Mouse (Mus musculus): Measurements from ENCODE around the gene Rxrb. TPM values are rescaled to one million over a fixed set of nuclear protein-coding genes. Genes with fewer than 3 reads are reported as not detected.
A peak's percentile ranks its signal among the peaks of the same experiment; 100 is the strongest.
"Not testable (repeated sequence)": the region's sequence is repeated elsewhere in the genome, so short reads cannot be mapped to it uniquely, and the experiment has no call there.

The Rxrb gene
- polyA plus RNA-seq, 1 experiment from 2014 or later: 37.7 TPM

DNA sequence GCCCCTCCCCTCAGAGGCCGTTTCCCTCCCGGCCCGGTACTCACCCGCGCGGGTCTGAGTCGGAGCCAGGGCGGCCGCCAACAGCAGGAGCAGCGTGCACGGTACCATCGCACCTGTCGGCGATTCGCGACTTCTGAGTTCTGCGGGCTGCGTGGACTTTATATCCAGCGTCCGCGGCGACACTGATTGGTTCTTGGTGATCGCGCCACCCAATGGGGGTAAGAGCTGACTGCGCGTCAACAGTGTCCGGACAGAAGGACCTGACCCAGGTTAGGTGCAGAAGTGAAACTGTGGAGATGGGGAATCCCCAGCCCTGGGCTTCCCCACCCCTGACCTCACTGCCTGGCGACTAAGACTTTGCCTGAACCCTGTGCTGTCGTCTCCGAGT lies 31.5 kb upstream of the Rxrb start, which contains the start of gene H2-K1:
Gene H2-K1 (minus strand): TSS at position 198 of the 388 bp plus-strand sequence.
- H3K27me3 ChIP-seq (ENCODE audit: control insufficient read depth, insufficient read depth, low read length): peaks cover 9% of the 10 kb centered on the region
- H3K27ac ChIP-seq (ENCODE audit: low read length): no peak within 1 kb of the TSS
- peak; percentile 94 for ATAC-seq (ENCODE audit: insufficient read depth, low FRiP score)
- under 1% methylated on average over 30 of the region's 30 CpGs for WGBS
- no peaks in the 10 kb centered on the region for H3K9me3 ChIP-seq (replicated peaks; ENCODE audit: control insufficient read depth, low read length)
- H3K4me1 ChIP-seq (ENCODE audit: control insufficient read depth, insufficient read depth, low read length): 0 out of 2 replicates have a peak, but pooled peaks cover 2% of the 10 kb centered on the region
- peak within 1 kb of the TSS; percentile 69 for H3K4me3 ChIP-seq (replicated peaks; ENCODE audit: low read length)
- peak within 1 kb of the TSS; percentile 75 for H3K9ac ChIP-seq (ENCODE audit: low read length)
- no peaks in the 10 kb centered on the region for H3K36me3 ChIP-seq (ENCODE audit: control insufficient read depth, insufficient read depth, low read length)
- peak within 1 kb of the TSS; percentile 100 for H3K4me2 ChIP-seq (ENCODE audit: low read depth, low read length)

DNA sequence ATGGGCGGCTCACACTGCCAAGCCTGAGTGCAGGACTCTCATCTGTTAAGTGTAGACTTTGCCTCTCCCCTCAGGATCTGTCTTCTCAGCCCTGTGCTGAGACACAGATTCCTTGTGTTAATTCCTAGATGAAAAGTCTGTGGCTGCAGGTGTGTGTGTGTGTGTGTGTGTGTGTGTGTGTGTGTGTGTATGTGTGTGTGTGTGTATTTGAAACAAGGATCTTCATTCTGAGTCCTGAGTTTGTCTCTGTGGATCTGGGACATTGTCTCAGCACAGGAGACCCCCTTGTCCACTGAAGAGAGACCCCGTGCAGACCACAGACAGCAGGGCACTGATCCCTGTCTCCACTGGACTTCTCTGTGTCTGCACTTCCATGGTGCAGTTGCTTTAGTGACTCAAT lies 30.8 kb upstream of the Rxrb start:
- H3K4me1 ChIP-seq (ENCODE audit: control insufficient read depth, insufficient read depth, low read length); H3K4me3 ChIP-seq (replicated peaks; ENCODE audit: low read length); H3K9me3 ChIP-seq (replicated peaks; ENCODE audit: control insufficient read depth, low read length); H3K4me2 ChIP-seq (ENCODE audit: low read depth, low read length); H3K9ac ChIP-seq (ENCODE audit: low read length); ATAC-seq (ENCODE audit: insufficient read depth, low FRiP score); H3K27me3 ChIP-seq (ENCODE audit: control insufficient read depth, insufficient read depth, low read length); H3K36me3 ChIP-seq (ENCODE audit: control insufficient read depth, insufficient read depth, low read length); H3K27ac ChIP-seq (ENCODE audit: low read length): not testable (repeated sequence)
- 44% methylated on average over 2 of the region's 2 CpGs for WGBS

DNA sequence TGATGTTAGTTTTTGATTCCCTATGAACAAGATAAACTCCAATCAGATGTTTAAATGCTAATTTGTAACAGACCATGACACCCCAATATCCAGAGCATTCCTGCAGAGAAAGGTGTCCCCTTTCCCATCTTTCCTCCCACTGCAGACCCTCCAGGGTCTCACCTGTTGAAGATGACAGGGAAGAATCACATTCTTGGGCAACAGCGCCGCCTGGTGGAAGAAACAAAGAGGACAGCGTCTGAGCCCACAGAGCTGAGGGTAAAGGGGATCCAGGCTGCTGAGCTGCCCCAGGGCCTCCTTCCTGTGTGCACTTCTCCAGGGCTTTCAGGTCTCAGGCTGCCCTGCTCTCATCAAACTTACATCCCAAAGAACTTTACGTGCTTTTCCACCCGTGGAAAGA lies 28.2 kb upstream of the Rxrb start:
- Histone ChIP-seq H3K27ac (ENCODE audit: low read length) (no peak overlapping the region), H3K9ac (ENCODE audit: low read length) (no peak overlapping the region), H3K27me3 (ENCODE audit: control insufficient read depth, insufficient read depth, low read length) (peaks cover 9% of the 10 kb centered on the region), H3K4me3 (replicated peaks; ENCODE audit: low read length) (no peak overlapping the region), H3K9me3 (replicated peaks; ENCODE audit: control insufficient read depth, low read length) (no peaks in the 10 kb centered on the region), H3K36me3 (ENCODE audit: control insufficient read depth, insufficient read depth, low read length) (no peaks in the 10 kb centered on the region), H3K4me2 (ENCODE audit: low read depth, low read length) (no peak overlapping the region), H3K4me1 (ENCODE audit: control insufficient read depth, insufficient read depth, low read length) (0 out of 2 replicates have a peak, but pooled peaks cover 2% of the 10 kb centered on the region)
- WGBS: 4% methylated on average over 5 of the region's 5 CpGs
- ATAC-seq (ENCODE audit: insufficient read depth, low FRiP score): no peak

DNA sequence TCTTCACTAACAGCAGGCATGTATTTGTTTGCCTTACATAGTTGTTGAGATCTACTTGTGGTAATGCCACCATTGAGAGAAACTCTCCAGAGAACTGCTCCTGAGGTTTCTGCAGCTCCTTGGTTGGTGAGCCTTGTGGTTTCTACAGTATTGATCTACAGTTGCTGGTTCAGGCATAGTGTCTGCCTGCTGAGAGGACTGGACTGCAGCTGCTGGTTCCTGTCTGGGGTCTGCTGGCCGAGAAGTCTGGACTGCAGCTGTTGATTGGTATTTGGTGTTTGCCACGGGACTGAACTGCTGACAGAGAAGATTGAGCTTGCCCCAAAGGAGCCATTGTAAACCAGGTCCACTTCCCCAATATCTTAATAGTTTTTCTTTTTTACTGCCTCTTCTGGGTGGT lies 25.0 kb upstream of the Rxrb start:
- ATAC-seq (ENCODE audit: insufficient read depth, low FRiP score): no peak
- H3K9me3 ChIP-seq (replicated peaks; ENCODE audit: control insufficient read depth, low read length): no peaks in the 10 kb centered on the region
- no peaks in the 10 kb centered on the region for H3K36me3 ChIP-seq (ENCODE audit: control insufficient read depth, insufficient read depth, low read length)
- H3K9ac ChIP-seq (ENCODE audit: low read length): no peak overlapping the region
- H3K4me1 ChIP-seq (ENCODE audit: control insufficient read depth, insufficient read depth, low read length): no peaks in the 10 kb centered on the region
- H3K4me3 ChIP-seq (replicated peaks; ENCODE audit: low read length): no peak overlapping the region
- 45% methylated on average over 2 of the region's 2 CpGs for WGBS
- H3K4me2 ChIP-seq (ENCODE audit: low read depth, low read length): no peak overlapping the region
- no peak overlapping the region for H3K27ac ChIP-seq (ENCODE audit: low read length)
- H3K27me3 ChIP-seq (ENCODE audit: control insufficient read depth, insufficient read depth, low read length): no peaks in the 10 kb centered on the region; the same call in 1 of the 2 replicates

DNA sequence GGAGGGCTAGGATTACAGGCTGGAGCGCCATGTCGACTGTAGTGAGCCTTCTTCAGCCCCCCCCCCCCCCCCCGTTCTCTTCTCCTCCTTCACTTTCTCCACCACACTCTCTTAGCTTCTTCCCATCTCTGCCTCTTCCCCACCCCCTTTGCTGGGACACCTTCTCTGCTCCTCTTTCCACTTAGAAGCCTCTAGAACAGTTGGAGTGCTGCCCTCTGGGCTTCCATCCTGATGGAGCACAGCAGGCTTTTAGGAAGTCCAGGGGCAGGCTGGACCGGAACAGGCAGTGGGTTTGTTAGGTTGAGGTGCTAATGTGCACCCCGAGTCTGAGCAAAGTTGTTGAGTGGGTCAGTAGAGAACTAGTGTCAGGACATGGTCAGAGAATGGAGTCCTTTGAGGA lies 21.5 kb upstream of the Rxrb start:
- Histone ChIP-seq H3K9me3 (replicated peaks; ENCODE audit: control insufficient read depth, low read length) (no peaks in the 10 kb centered on the region), H3K4me2 (ENCODE audit: low read depth, low read length) (no peak overlapping the region), H3K4me3 (replicated peaks; ENCODE audit: low read length) (no peak overlapping the region), H3K36me3 (ENCODE audit: control insufficient read depth, insufficient read depth, low read length) (no peaks in the 10 kb centered on the region), H3K9ac (ENCODE audit: low read length) (no peak overlapping the region), H3K27me3 (ENCODE audit: control insufficient read depth, insufficient read depth, low read length) (no peaks in the 10 kb centered on the region; the same call in 1 of the 2 replicates), H3K4me1 (ENCODE audit: control insufficient read depth, insufficient read depth, low read length) (no peaks in the 10 kb centered on the region), H3K27ac (ENCODE audit: low read length) (no peak overlapping the region)
- WGBS: 71% methylated on average over 5 of the region's 5 CpGs
- no peak for ATAC-seq (ENCODE audit: insufficient read depth, low FRiP score)

DNA sequence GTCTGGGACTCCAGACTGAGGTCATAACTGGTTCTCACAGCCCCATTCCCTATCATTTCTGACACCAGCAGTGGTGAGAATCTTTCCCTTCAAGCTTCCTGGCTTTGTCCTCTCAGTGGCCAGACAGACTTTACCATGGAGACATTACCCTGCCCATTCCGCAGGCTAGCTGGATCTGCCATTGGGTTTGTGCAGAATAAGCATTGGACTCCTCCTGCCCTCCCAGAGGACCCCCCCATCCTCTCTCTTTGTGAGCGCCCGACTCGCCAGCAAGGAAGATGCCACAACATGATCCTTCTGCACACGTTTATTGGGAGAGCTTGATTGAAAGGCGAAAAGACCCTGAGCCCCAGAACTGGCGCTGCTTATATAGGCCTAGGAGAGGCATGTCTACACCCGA lies 18.2 kb upstream of the Rxrb start:
- Histone ChIP-seq H3K4me1 (ENCODE audit: control insufficient read depth, insufficient read depth, low read length) (no peaks in the 10 kb centered on the region), H3K4me2 (ENCODE audit: low read depth, low read length) (no peak overlapping the region), H3K27ac (ENCODE audit: low read length) (no peak overlapping the region), H3K27me3 (ENCODE audit: control insufficient read depth, insufficient read depth, low read length) (no peaks in the 10 kb centered on the region), H3K9ac (ENCODE audit: low read length) (no peak overlapping the region), H3K36me3 (ENCODE audit: control insufficient read depth, insufficient read depth, low read length) (no peaks in the 10 kb centered on the region), H3K4me3 (replicated peaks; ENCODE audit: low read length) (no peak overlapping the region), H3K9me3 (replicated peaks; ENCODE audit: control insufficient read depth, low read length) (no peaks in the 10 kb centered on the region)
- 93% methylated on average over 8 of the region's 8 CpGs for WGBS
- no peak for ATAC-seq (ENCODE audit: insufficient read depth, low FRiP score)

DNA sequence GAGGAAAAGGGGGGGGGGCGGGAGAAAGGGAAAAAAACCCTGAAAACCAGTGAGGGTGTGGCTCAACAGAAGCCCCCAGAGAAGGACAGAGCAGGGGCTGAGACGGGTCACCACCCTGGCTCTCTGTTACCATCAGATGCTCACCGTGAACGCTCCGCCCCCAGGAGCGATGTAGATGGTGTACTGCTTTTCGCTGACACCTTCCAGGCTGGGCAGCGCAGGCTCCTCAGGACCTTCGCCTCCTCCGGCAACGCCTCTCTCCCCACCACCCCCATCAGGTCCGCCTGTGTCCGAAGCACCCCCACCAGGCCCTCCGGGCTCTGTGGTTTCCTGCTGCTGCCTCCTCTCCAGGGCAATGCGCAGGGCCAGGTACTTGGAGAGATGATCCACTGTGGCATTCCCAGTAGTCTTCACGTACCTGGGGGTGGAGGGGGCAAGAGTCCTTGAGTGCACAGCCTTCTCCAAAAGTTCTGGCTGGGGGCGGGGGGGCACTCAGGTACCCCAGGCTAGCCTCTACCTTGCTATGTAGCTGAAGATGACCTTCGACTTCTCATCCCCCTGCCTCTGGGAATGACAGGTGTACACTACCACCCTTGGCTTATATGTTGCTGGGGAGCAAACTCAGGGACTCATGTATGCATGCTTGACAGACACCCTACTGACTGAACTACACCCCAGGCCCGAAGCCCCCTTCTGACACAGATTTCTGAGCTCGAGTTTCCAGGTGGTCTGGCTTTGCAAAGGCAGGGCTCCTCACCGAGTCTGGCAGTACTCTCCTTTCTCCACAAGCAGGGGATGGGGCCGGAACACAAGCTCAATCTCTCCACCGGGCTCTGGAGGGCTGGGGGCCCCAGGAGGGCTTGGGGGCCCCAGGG lies 9.8 kb upstream of the Rxrb start:
- no peak overlapping the region for H3K4me3 ChIP-seq (replicated peaks; ENCODE audit: low read length)
- no peak overlapping the region for H3K4me2 ChIP-seq (ENCODE audit: low read depth, low read length)
- H3K36me3 ChIP-seq (ENCODE audit: control insufficient read depth, insufficient read depth, low read length): peaks cover 21% of the 10 kb centered on the region
- H3K27ac ChIP-seq (ENCODE audit: low read length): no peak overlapping the region
- H3K27me3 ChIP-seq (ENCODE audit: control insufficient read depth, insufficient read depth, low read length): no peaks in the 10 kb centered on the region
- no peak overlapping the region for H3K9ac ChIP-seq (ENCODE audit: low read length)
- no peaks in the 10 kb centered on the region for H3K9me3 ChIP-seq (replicated peaks; ENCODE audit: control insufficient read depth, low read length)
- H3K4me1 ChIP-seq (ENCODE audit: control insufficient read depth, insufficient read depth, low read length): peaks cover 17% of the 10 kb centered on the region
- no peak for ATAC-seq (ENCODE audit: insufficient read depth, low FRiP score)
- WGBS: 93% methylated on average over 23 of the region's 23 CpGs

DNA sequence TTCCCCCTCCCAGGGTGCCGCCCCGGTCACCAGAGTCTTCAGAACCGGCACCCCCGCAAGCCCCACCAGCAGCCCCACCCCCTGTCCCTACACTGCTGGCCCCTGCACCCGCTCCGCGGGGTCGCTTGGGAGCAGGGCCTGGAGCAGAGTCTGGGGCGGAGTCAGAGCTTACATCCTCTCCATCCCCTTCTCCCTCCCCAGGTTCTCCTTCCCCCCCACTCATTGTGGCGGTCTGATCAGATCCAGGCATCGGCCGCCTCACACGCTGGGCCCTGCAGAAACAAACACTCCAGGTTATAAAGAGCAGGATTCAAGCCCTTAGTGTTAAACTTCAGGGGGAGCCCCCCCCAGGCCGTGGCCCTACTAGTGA lies 9.2 kb upstream of the Rxrb start:
- no peak for ATAC-seq (ENCODE audit: insufficient read depth, low FRiP score)
- no peak overlapping the region for H3K27ac ChIP-seq (ENCODE audit: low read length)
- no peaks in the 10 kb centered on the region for H3K27me3 ChIP-seq (ENCODE audit: control insufficient read depth, insufficient read depth, low read length)
- peaks cover 21% of the 10 kb centered on the region for H3K36me3 ChIP-seq (ENCODE audit: control insufficient read depth, insufficient read depth, low read length)
- H3K9ac ChIP-seq (ENCODE audit: low read length): no peak overlapping the region
- no peak overlapping the region for H3K4me2 ChIP-seq (ENCODE audit: low read depth, low read length)
- H3K9me3 ChIP-seq (replicated peaks; ENCODE audit: control insufficient read depth, low read length): no peaks in the 10 kb centered on the region
- 89% methylated on average over 14 of the region's 14 CpGs for WGBS
- no peak overlapping the region for H3K4me3 ChIP-seq (replicated peaks; ENCODE audit: low read length)
- peaks cover 22% of the 10 kb centered on the region for H3K4me1 ChIP-seq (ENCODE audit: control insufficient read depth, insufficient read depth, low read length)

DNA sequence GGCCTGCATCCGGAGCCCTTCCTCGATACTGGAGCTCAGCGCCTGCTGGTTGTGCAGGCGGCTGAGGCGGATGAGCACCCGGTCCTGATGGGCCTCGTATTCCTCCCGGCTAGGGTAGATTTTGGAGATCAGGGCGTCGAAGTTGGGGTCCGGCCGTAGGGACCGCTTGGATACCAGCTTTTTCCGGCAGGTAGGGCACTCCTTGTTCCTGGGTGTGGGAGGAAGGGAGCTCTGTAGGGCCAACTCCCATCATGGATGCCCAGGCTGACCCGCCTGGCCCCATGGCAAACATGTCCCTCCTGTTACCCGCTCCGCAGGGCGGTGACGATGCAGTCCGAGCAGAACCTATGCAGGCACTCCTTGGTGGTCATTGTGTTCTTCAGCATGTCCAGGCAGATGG lies 8.6 kb upstream of the Rxrb start:
- Histone ChIP-seq H3K27ac (ENCODE audit: low read length) (no peak overlapping the region), H3K36me3 (ENCODE audit: control insufficient read depth, insufficient read depth, low read length) (peaks cover 21% of the 10 kb centered on the region), H3K4me2 (ENCODE audit: low read depth, low read length) (no peak overlapping the region), H3K9me3 (replicated peaks; ENCODE audit: control insufficient read depth, low read length) (no peaks in the 10 kb centered on the region), H3K4me1 (ENCODE audit: control insufficient read depth, insufficient read depth, low read length) (peaks cover 22% of the 10 kb centered on the region), H3K27me3 (ENCODE audit: control insufficient read depth, insufficient read depth, low read length) (no peaks in the 10 kb centered on the region), H3K9ac (ENCODE audit: low read length) (no peak overlapping the region), H3K4me3 (replicated peaks; ENCODE audit: low read length) (no peak overlapping the region)
- no peak for ATAC-seq (ENCODE audit: insufficient read depth, low FRiP score)
- 95% methylated on average over 20 of the region's 20 CpGs for WGBS
